9 mouse cellular contexts compared by ENCODE assay signal in genomic region chr11:101985990-101986389, GRCm38 (mm10). TPM values are rescaled to one million over a fixed set of nuclear protein-coding genes. Genes with fewer than 3 reads are reported as not detected.
DNase-seq lines count a peak whose midpoint lies in the region; ATAC-seq and TF ChIP-seq lines count a peak whose summit lies in the region.
"Had no signal": no experiment of that assay in that cellular context is flagged by ENCODE, and none has a peak within 500 bp of the region (broad histone marks: within the 10 kb centered on the region; RNA-seq: fewer than 3 reads in every experiment).

No protein-coding gene starts in this region.

- peaks cover 7% of the 10 kb centered on the region for H3K36me3 ChIP-seq in C2C12 (ENCODE audit: control insufficient read depth, insufficient read depth)
- H3K36me3 ChIP-seq in embryonic facial prominence, embryonic 11.5 days (replicated peaks; ENCODE audit: control insufficient read depth, insufficient read depth, low read depth, low read length): no peaks in the 10 kb centered on the region
- H3K36me3 ChIP-seq in heart, embryonic 13.5 days: peaks cover 9% of the 10 kb centered on the region
- no peaks in the 10 kb centered on the region for H3K36me3 ChIP-seq in lung, embryonic 15.5 days
- H3K36me3 ChIP-seq: liver, embryonic 15.5 days had no signal

- H3ac ChIP-seq in C2C12 (ENCODE audit: control insufficient read depth, insufficient read length, low read depth): no peak overlapping the region

- peaks cover 14% of the 10 kb centered on the region for H3K79me3 ChIP-seq in C2C12 (ENCODE audit: low read depth)

- 0 out of 2 replicates have a peak, but pooled peaks have one; percentile 33 for ATAC-seq in embryonic facial prominence, embryonic 11.5 days (replicated peaks; ENCODE audit: insufficient number of reproducible peaks, low FRiP score, low TSS enrichment, low read depth)
- no peak for ATAC-seq in heart, embryonic 13.5 days (ENCODE audit: extremely low read depth, insufficient number of reproducible peaks, low FRiP score, low TSS enrichment)
- peak; percentile 55 for ATAC-seq in lung, embryonic 15.5 days (ENCODE audit: borderline replicate concordance, extremely low read depth, low FRiP score, low TSS enrichment)

- no peak overlapping the region for H3K9ac ChIP-seq in embryonic facial prominence, embryonic 11.5 days (replicated peaks; ENCODE audit: low read length)
- H3K9ac ChIP-seq in heart, embryonic 13.5 days: peak overlapping the region; percentile 58; the same call in 1 of the 2 replicates
- no peak overlapping the region for H3K9ac ChIP-seq in lung, embryonic 15.5 days
- H3K9ac ChIP-seq: liver, embryonic 15.5 days had no signal

- no peak overlapping the region for H3K27ac ChIP-seq in embryonic facial prominence, embryonic 11.5 days (replicated peaks; ENCODE audit: low read depth, low read length)
- no peak overlapping the region for H3K27ac ChIP-seq in heart, embryonic 13.5 days (replicated peaks)
- no peak overlapping the region for H3K27ac ChIP-seq in lung, embryonic 15.5 days
- H3K27ac ChIP-seq: liver, embryonic 15.5 days had no signal

- H3K9me3 ChIP-seq in embryonic facial prominence, embryonic 11.5 days (replicated peaks; ENCODE audit: control insufficient read depth, low read length): no peaks in the 10 kb centered on the region
- H3K9me3 ChIP-seq in heart, embryonic 13.5 days: no peaks in the 10 kb centered on the region
- H3K9me3 ChIP-seq in lung, embryonic 15.5 days: no peaks in the 10 kb centered on the region
- H3K9me3 ChIP-seq: liver, embryonic 15.5 days had no signal

- no peaks in the 10 kb centered on the region for H3K4me1 ChIP-seq in embryonic facial prominence, embryonic 11.5 days (ENCODE audit: control insufficient read depth, insufficient read depth, low read length)
- peaks cover 34% of the 10 kb centered on the region for H3K4me1 ChIP-seq in heart, embryonic 13.5 days
- H3K4me1 ChIP-seq in lung, embryonic 15.5 days: peaks cover 41% of the 10 kb centered on the region

- H3K4me3 ChIP-seq in C2C12 (ENCODE audit: insufficient read depth, poor library complexity, severe bottlenecking): no peak overlapping the region
- no peak overlapping the region for H3K4me3 ChIP-seq in embryonic facial prominence, embryonic 11.5 days (ENCODE audit: low read depth, low read length)
- no peak overlapping the region for H3K4me3 ChIP-seq in heart, embryonic 13.5 days
- no peak overlapping the region for H3K4me3 ChIP-seq in lung, embryonic 15.5 days
- H3K4me3 ChIP-seq: liver, embryonic 15.5 days had no signal

- DNase-seq in adrenal gland, adult 8-10 months: peak; percentile 76
- DNase-seq in embryonic facial prominence, embryonic 11.5 days (ENCODE audit: low spot score): peak; percentile 92
- DNase-seq in layer of hippocampus, adult 11-12 months (ENCODE audit: low spot score): peak; percentile 90
- DNase-seq in retina, embryonic 14.5 days (ENCODE audit: low spot score): peak; percentile 94
- DNase-seq in thymus, postnatal 25 days: peak; percentile 47

- H3K4me2 ChIP-seq in embryonic facial prominence, embryonic 11.5 days (ENCODE audit: low read depth, low read length): no peak overlapping the region
- peak overlapping the region; percentile 42 for H3K4me2 ChIP-seq in heart, embryonic 13.5 days
- H3K4me2 ChIP-seq in lung, embryonic 15.5 days: peak overlapping the region; percentile 28
- H3K4me2 ChIP-seq: liver, embryonic 15.5 days had no signal

- peaks cover 24% of the 10 kb centered on the region for H3K79me2 ChIP-seq in C2C12 (ENCODE audit: control insufficient read depth, insufficient read depth)

- peak; percentile 75 for TF ChIP-seq CTCF in C2C12 (IDR thresholded peaks at IDR 0.05; ENCODE audit: control insufficient read depth, insufficient read depth, insufficient read length)

- 12% methylated on average over 10 of the region's 10 CpGs for WGBS in embryonic facial prominence, embryonic 11.5 days
- WGBS in heart, embryonic 13.5 days: 8% methylated on average over 10 of the region's 10 CpGs
- WGBS in lung, embryonic 15.5 days: under 1% methylated on average over 10 of the region's 10 CpGs

- H3K27me3 ChIP-seq in C2C12 (ENCODE audit: control insufficient read depth, insufficient read depth, insufficient read length): peaks cover 23% of the 10 kb centered on the region
- H3K27me3 ChIP-seq in embryonic facial prominence, embryonic 11.5 days (ENCODE audit: control insufficient read depth, insufficient read depth, low read length): no peaks in the 10 kb centered on the region
- peaks cover 14% of the 10 kb centered on the region; the same call in 1 of the 2 replicates for H3K27me3 ChIP-seq in heart, embryonic 13.5 days (replicated peaks)
- H3K27me3 ChIP-seq in lung, embryonic 15.5 days: peaks cover 8% of the 10 kb centered on the region; the same call in 1 of the 2 replicates

TF ChIP-seq in C2C12, 6 proteins besides CTCF, POLR2A, EP300 and RAD21:
- TF ChIP-seq MAX (IDR thresholded peaks at IDR 0.05) (peak; percentile 57), MYOG (IDR thresholded peaks at IDR 0.05; ENCODE audit: control insufficient read depth, extremely low read depth, insufficient read length) (no peak), MYOD1 (IDR thresholded peaks at IDR 0.05; ENCODE audit: control insufficient read depth, insufficient read length, low read depth) (peak; percentile 47)

RNA-seq across cellular contexts. Expression of gene Dusp3, which starts 0.8 kb away (rescaled TPM):
- polyA plus RNA-seq in C2C12 (2012; fragmentation: generic; extraction: Trizol): 32.0 TPM
- total RNA-seq in adrenal gland, adult 8-10 months (2022): 100 to 1,000 TPM; 110 to 201 (median 145) TPM
- 11.3 and 12.2 TPM in 2 replicates for polyA plus RNA-seq in embryonic facial prominence, embryonic 11.5 days (2014; fragmentation: Nextera tagmentation; extraction: Ambion mirVana)
- 50.3 and 53.6 TPM in 2 replicates for polyA plus RNA-seq in heart, embryonic 13.5 days (2015; fragmentation: Nextera tagmentation; extraction: Ambion mirVana)
- polyA plus RNA-seq in lung, embryonic 15.5 days (2015; fragmentation: Nextera tagmentation; extraction: Ambion mirVana): 18.8 and 20.0 TPM in 2 replicates

RNA-seq across cellular contexts. Expression of gene Cfap97d1, which starts 1.9 kb away (rescaled TPM):
- not detected for polyA plus RNA-seq in C2C12 (2012; fragmentation: generic; extraction: Trizol)
- total RNA-seq in adrenal gland, adult 8-10 months (2022): not detected
- not detected in 2 replicates for polyA plus RNA-seq in embryonic facial prominence, embryonic 11.5 days (2014; fragmentation: Nextera tagmentation; extraction: Ambion mirVana)
- polyA plus RNA-seq in heart, embryonic 13.5 days (2015; fragmentation: Nextera tagmentation; extraction: Ambion mirVana): not detected in 2 replicates
- not detected in 2 replicates for polyA plus RNA-seq in lung, embryonic 15.5 days (2015; fragmentation: Nextera tagmentation; extraction: Ambion mirVana)
- polyA plus RNA-seq: liver, embryonic 15.5 days had no signal

RNA-seq across cellular contexts. Expression of gene Sost, which starts 19.2 kb away (rescaled TPM):
- 0.02 TPM for polyA plus RNA-seq in C2C12 (2012; fragmentation: generic; extraction: Trizol)
- not detected for total RNA-seq in adrenal gland, adult 8-10 months (2022)
- polyA plus RNA-seq in embryonic facial prominence, embryonic 11.5 days (2014; fragmentation: Nextera tagmentation; extraction: Ambion mirVana): not detected in 2 replicates
- polyA plus RNA-seq in heart, embryonic 13.5 days (2015; fragmentation: Nextera tagmentation; extraction: Ambion mirVana): 0.87 and 1.8 TPM in 2 replicates
- 0.44 and 0.52 TPM in 2 replicates for polyA plus RNA-seq in lung, embryonic 15.5 days (2015; fragmentation: Nextera tagmentation; extraction: Ambion mirVana)

RNA-seq across cellular contexts. Expression of gene Mpp3, which starts 42.3 kb away (rescaled TPM):
- polyA plus RNA-seq in C2C12 (2012; fragmentation: generic; extraction: Trizol): 0.14 TPM
- 10 to 100 TPM; 14.5 to 75.4 (median 38.7) TPM for total RNA-seq in adrenal gland, adult 8-10 months (2022)
- polyA plus RNA-seq in embryonic facial prominence, embryonic 11.5 days (2014; fragmentation: Nextera tagmentation; extraction: Ambion mirVana): 6.3 and 6.8 TPM in 2 replicates
- polyA plus RNA-seq in heart, embryonic 13.5 days (2015; fragmentation: Nextera tagmentation; extraction: Ambion mirVana): 2.9 and 3.8 TPM in 2 replicates
- 3.8 and 3.9 TPM in 2 replicates for polyA plus RNA-seq in lung, embryonic 15.5 days (2015; fragmentation: Nextera tagmentation; extraction: Ambion mirVana)

RNA-seq across cellular contexts. Expression of gene Cd300lg, which starts 55.3 kb away (rescaled TPM):
- not detected for polyA plus RNA-seq in C2C12 (2012; fragmentation: generic; extraction: Trizol)
- total RNA-seq in adrenal gland, adult 8-10 months (2022): 10 to 100 TPM; 40.5 to 84.1 (median 56.3) TPM
- 0.17 and 0.32 TPM in 2 replicates for polyA plus RNA-seq in embryonic facial prominence, embryonic 11.5 days (2014; fragmentation: Nextera tagmentation; extraction: Ambion mirVana)
- 2.7 and 2.9 TPM in 2 replicates for polyA plus RNA-seq in heart, embryonic 13.5 days (2015; fragmentation: Nextera tagmentation; extraction: Ambion mirVana)
- polyA plus RNA-seq in lung, embryonic 15.5 days (2015; fragmentation: Nextera tagmentation; extraction: Ambion mirVana): 0.59 and 0.63 TPM in 2 replicates
